Mouse (Mus musculus) testis, postnatal 10 days (tissue): ENCODE data around the gene Ssr2.
"Not testable (repeated sequence)": the region's sequence is repeated elsewhere in the genome, so short reads cannot be mapped to it uniquely, and the experiment has no call there.

ENCODE experiments used
- DNase-seq: peaks from one replicate; pipeline ENCODE4 v3.0.0; 2021; ENCODE audit warnings: low spot score

The Ssr2 gene

GRCm38 (mm10) chr3:88602466-88602865 is 26.8 kb downstream of the Ssr2 start:
- no peak for DNase-seq

GRCm38 (mm10) chr3:88603714-88604161 is 28.1 kb downstream of the Ssr2 start:
- DNase-seq: peak; percentile 81

- DNase-seq: no peak
These were observed 29.2 kb downstream of the Ssr2 start for GRCm38 (mm10) chr3:88604863-88605262.

- not testable (repeated sequence) for DNase-seq
These were observed 30.0 kb downstream of the Ssr2 start, which contains the start of gene Arhgef2 for GRCm38 (mm10) chr3:88605666-88606065. TSS of gene Arhgef2 (plus strand) at chr3:88605966.

GRCm38 (mm10) chr3:88607065-88607757 is 31.5 kb downstream of the Ssr2 start:
- peak; percentile 90 for DNase-seq

GRCm38 (mm10) chr3:88607758-88608138 is 32.1 kb downstream of the Ssr2 start:
- DNase-seq: no peak

- no peak for DNase-seq
These were observed 33.4 kb downstream of the Ssr2 start for GRCm38 (mm10) chr3:88609066-88609465.

- no peak for DNase-seq
These were observed 38.7 kb downstream of the Ssr2 start for GRCm38 (mm10) chr3:88614418-88614817.

- DNase-seq: no peak
These were observed 39.4 kb downstream of the Ssr2 start for GRCm38 (mm10) chr3:88615117-88615516.

- no peak for DNase-seq
These were observed 40.3 kb downstream of the Ssr2 start for GRCm38 (mm10) chr3:88615902-88616391.

- no peak for DNase-seq
These were observed 41.4 kb downstream of the Ssr2 start for GRCm38 (mm10) chr3:88616951-88617500.

- DNase-seq: no peak
These were observed 42.6 kb downstream of the Ssr2 start for GRCm38 (mm10) chr3:88618074-88618871.

- DNase-seq: no peak
These were observed 43.7 kb downstream of the Ssr2 start for GRCm38 (mm10) chr3:88619113-88620097.

GRCm38 (mm10) chr3:88620146-88620991 is 44.7 kb downstream of the Ssr2 start:
- DNase-seq: no peak

GRCm38 (mm10) chr3:88620992-88621536 is 45.4 kb downstream of the Ssr2 start:
- DNase-seq: peak; percentile 76

- peak; percentile 66 for DNase-seq
These were observed 45.9 kb downstream of the Ssr2 start for GRCm38 (mm10) chr3:88621537-88622112.

- DNase-seq: no peak
These were observed 46.7 kb downstream of the Ssr2 start for GRCm38 (mm10) chr3:88622113-88622940.

GRCm38 (mm10) chr3:88622941-88623345 is 47.3 kb downstream of the Ssr2 start:
- DNase-seq: no peak
